Mouse (Mus musculus) hindbrain, embryonic 11.5 days (tissue): ENCODE data around the gene Ccdc169. TPM values are rescaled to one million over a fixed set of nuclear protein-coding genes. Genes with fewer than 3 reads are reported as not detected.

Experiments used
- ATAC-seq: fragments of 200-750 bp; cut with Nextera tagmentation; 2 replicates; pipeline ENCODE4 v1.8.0; 2017; ENCODE audit warnings: mild to moderate bottlenecking, moderate TSS enrichment, moderate library complexity; ENCODE audit not compliant: low FRiP score
- DNase-seq: peaks from one replicate; pipeline ENCODE4 v3.0.0-alpha.2; 2015; ENCODE audit warnings: low spot score
- H3K27ac ChIP-seq: fragments of 300-500 bp; sonication (generic); 2 replicates; pipeline ENCODE4 v1.5.1; 2014; ENCODE audit warnings: mild to moderate bottlenecking, low read depth, low read length
- H3K27me3 ChIP-seq: fragments of 300-500 bp; sonication (generic); 2 replicates; pipeline ENCODE4 v1.6.1; 2014; ENCODE audit warnings: mild to moderate bottlenecking, low read length, moderate library complexity, mixed read lengths; ENCODE audit not compliant: control insufficient read depth, insufficient read depth
- H3K36me3 ChIP-seq: fragments of 300-500 bp; sonication (generic); 2 replicates; pipeline ENCODE4 v1.6.1; 2014; ENCODE audit warnings: mild to moderate bottlenecking, low read length, moderate library complexity, mixed read lengths; ENCODE audit not compliant: control insufficient read depth, insufficient read depth
- H3K4me1 ChIP-seq: fragments of 300-500 bp; sonication (generic); replicated peaks from 2 replicates; pipeline ENCODE4 v1.6.1; 2014; ENCODE audit warnings: low read length, mixed read lengths; ENCODE audit not compliant: control insufficient read depth, insufficient read depth
- H3K4me2 ChIP-seq: fragments of 300-500 bp; sonication (generic); replicated peaks from 2 replicates; pipeline ENCODE4 v1.6.1; 2014; ENCODE audit warnings: mild to moderate bottlenecking, low read depth, low read length
- H3K4me3 ChIP-seq: fragments of 300-500 bp; sonication (generic); 2 replicates; pipeline ENCODE4 v1.5.1; 2014; ENCODE audit warnings: low read depth, low read length
- H3K9ac ChIP-seq: fragments of 300-500 bp; sonication (generic); 2 replicates; pipeline ENCODE4 v1.6.1; 2014; ENCODE audit warnings: low read depth, low read length
- H3K9me3 ChIP-seq: fragments of 300-500 bp; sonication (generic); 2 replicates; pipeline ENCODE4 v1.6.1; 2016; ENCODE audit warnings: low read length; ENCODE audit not compliant: control insufficient read depth
- WGBS: fragments of 180-500 bp; shearing (Covaris S2); extraction: QIAGEN DNeasy Blood & Tissue Kit; methylation state at CpG from one replicate; pipeline ENCODE4 v1.1.7; 2014; 5-methylcytosine and 5-hydroxymethylcytosine counted together
- polyA plus RNA-seq: library from polyadenylated mRNA; unstranded; fragments of >200 nt; fragmentation: Nextera tagmentation; extraction: Ambion mirVana; gene quantifications from 2 replicates; pipeline ENCODE4 v1.2.1, GENCODE M21; 2014

Gene Ccdc169
- polyA plus RNA-seq, 1 experiment from 2014 or later = 0.20 TPM

- H3K27ac ChIP-seq = no peak overlapping the region
- H3K4me2 ChIP-seq = no peak overlapping the region
- H3K9me3 ChIP-seq = no peaks in the 10 kb centered on the region
- 62% methylated on average over 5 of the region's 5 CpGs for WGBS
- DNase-seq = no peak
- H3K4me3 ChIP-seq = no peak overlapping the region
- no peak; the same call in 1 of the 2 replicates for ATAC-seq
- no peaks in the 10 kb centered on the region for H3K27me3 ChIP-seq
- no peaks in the 10 kb centered on the region for H3K4me1 ChIP-seq
- H3K36me3 ChIP-seq = no peaks in the 10 kb centered on the region
- no peak overlapping the region for H3K9ac ChIP-seq
Observed at GRCm38 (mm10) chr3:55157413-55157812, 20.3 kb downstream of the Ccdc169 start.

DNA sequence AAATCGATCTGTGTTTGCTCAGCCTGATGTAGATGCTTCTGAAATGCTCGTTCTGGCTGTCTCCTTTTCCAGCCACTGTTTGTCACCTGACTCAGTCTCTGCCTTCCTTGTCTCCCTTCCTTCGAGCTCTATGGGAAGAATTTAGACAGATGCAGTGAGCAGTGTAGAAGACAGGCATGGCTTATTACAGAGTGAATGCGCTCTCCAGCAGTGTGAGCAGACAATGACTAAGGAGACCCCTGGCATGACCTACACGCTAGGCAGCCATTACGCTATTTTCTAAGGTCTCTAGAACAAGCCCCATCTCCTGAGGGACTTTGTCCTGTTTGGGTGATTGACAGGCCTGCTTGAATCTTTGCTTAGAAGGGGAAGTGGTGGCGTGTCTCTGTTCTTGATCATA, 24.0 kb downstream of the Ccdc169 start:
- Histone ChIP-seq H3K4me3 (no peak overlapping the region), H3K27ac (no peak overlapping the region), H3K27me3 (no peaks in the 10 kb centered on the region), H3K36me3 (no peaks in the 10 kb centered on the region), H3K9ac (no peak overlapping the region), H3K4me1 (no peaks in the 10 kb centered on the region), H3K9me3 (no peaks in the 10 kb centered on the region), H3K4me2 (no peak overlapping the region)
- ATAC-seq = peak; percentile 56; the same call in 1 of the 2 replicates
- WGBS = 46% methylated on average over 7 of the region's 7 CpGs
- DNase-seq = peak; percentile 25

DNA sequence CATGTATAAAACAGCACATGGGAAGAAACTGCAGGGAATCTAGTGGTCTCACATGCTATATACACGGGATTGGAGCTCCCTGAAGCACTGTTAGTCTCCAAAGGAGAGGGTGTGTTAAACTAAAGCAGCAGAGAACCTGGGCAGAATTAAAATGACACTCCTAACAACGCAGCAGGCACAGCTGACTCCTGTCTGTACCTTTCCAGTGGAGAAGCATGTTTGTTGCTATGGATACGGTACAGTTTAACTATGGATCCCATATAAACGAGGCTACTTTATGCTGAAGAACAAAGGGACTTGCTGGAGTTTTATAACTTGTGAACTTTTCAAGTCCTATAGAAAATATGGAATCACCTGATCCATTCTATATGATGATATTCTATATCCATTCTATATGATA, 26.4 kb downstream of the Ccdc169 start:
- no peak overlapping the region for H3K4me2 ChIP-seq
- H3K9ac ChIP-seq = no peak overlapping the region
- no peak overlapping the region for H3K4me3 ChIP-seq
- DNase-seq (no peak), ATAC-seq (no peak)
- WGBS = 78% methylated on average over 4 of the region's 4 CpGs
- no peak overlapping the region for H3K27ac ChIP-seq
- no peaks in the 10 kb centered on the region for H3K36me3 ChIP-seq
- H3K4me1 ChIP-seq = no peaks in the 10 kb centered on the region
- H3K27me3 ChIP-seq = no peaks in the 10 kb centered on the region
- no peaks in the 10 kb centered on the region for H3K9me3 ChIP-seq

GRCm38 (mm10) chr3:55172478-55172877, 35.3 kb downstream of the Ccdc169 start:
- H3K27me3 ChIP-seq = no peaks in the 10 kb centered on the region
- H3K4me3 ChIP-seq = no peak overlapping the region
- H3K36me3 ChIP-seq = no peaks in the 10 kb centered on the region
- no peak overlapping the region for H3K9ac ChIP-seq
- DNase-seq = no peak
- no peak overlapping the region for H3K27ac ChIP-seq
- no peaks in the 10 kb centered on the region for H3K4me1 ChIP-seq
- WGBS = 72% methylated on average over 3 of the region's 3 CpGs
- H3K9me3 ChIP-seq = no peaks in the 10 kb centered on the region
- no peak overlapping the region for H3K4me2 ChIP-seq
- ATAC-seq = no peak

GRCm38 (mm10) chr3:55177271-55177670, 40.1 kb downstream of the Ccdc169 start:
- 53% methylated on average over 6 of the region's 6 CpGs for WGBS
- no peaks in the 10 kb centered on the region for H3K36me3 ChIP-seq
- no peaks in the 10 kb centered on the region for H3K4me1 ChIP-seq
- no peak for ATAC-seq
- H3K9ac ChIP-seq = no peak overlapping the region
- no peaks in the 10 kb centered on the region for H3K9me3 ChIP-seq
- no peak overlapping the region for H3K27ac ChIP-seq
- H3K4me3 ChIP-seq = no peak overlapping the region
- no peak overlapping the region for H3K4me2 ChIP-seq
- H3K27me3 ChIP-seq = no peaks in the 10 kb centered on the region
- no peak for DNase-seq

DNA sequence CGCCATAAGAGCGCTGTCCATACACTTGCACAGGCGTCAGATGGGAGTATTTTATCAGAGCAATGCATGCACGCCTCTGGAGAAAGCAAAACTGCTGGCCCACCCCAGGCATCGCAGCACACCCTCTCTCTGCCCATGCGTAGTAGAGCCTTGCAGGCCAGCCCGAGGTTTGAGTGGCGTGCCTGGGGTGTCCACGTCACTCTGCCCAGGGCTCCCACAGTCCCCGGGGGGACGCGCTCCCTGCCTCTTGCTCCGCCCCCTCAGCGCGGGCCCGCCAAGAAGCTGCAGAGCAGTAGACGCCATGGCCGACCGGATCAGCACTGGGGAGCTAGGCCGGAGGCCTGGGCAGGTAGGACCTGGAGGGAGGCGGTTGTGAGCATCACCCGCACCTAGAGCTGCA, 44.6 kb downstream of the Ccdc169 start, which contains the start of gene Sohlh2:
Gene Sohlh2 (plus strand): TSS at position 263 of the 400 bp plus-strand sequence.
- no peak for ATAC-seq

DNA sequence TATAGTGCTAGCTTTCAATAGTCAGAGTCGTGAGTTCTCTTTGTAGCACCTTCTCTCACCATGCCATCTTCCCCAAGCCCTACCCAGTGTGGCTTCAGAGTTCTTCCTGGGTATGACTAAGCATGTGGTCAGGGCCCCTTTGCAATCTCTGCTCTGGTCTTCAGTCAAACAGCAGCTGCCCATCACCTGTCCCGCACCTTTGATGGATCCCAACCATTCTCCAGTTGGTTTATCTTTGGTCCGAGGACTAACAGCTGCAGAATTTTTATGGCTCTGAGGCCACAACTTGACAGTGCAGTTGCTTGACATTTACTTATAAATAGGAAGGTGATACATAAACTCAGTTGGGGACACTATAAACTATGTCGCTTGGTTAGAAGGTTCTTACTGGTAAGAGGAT, 54.5 kb downstream of the Ccdc169 start:
- no peak overlapping the region for H3K27ac ChIP-seq
- no peak overlapping the region for H3K9ac ChIP-seq
- 91% methylated on average over 4 of the region's 4 CpGs for WGBS
- no peak overlapping the region for H3K4me2 ChIP-seq
- no peaks in the 10 kb centered on the region for H3K27me3 ChIP-seq
- no peaks in the 10 kb centered on the region for H3K36me3 ChIP-seq
- H3K9me3 ChIP-seq = no peaks in the 10 kb centered on the region
- no peak overlapping the region for H3K4me3 ChIP-seq
- H3K4me1 ChIP-seq = no peaks in the 10 kb centered on the region
- DNase-seq (no peak), ATAC-seq (no peak)

More for the DNA sequence above, 44.6 kb downstream of the Ccdc169 start, which contains the start of gene Sohlh2:
- DNase-seq = no peak
- Histone ChIP-seq H3K4me1 (no peaks in the 10 kb centered on the region), H3K4me3 (no peak within 1 kb of the TSS), H3K9ac (no peak within 1 kb of the TSS), H3K27me3 (no peaks in the 10 kb centered on the region), H3K27ac (no peak within 1 kb of the TSS), H3K4me2 (no peak within 1 kb of the TSS), H3K9me3 (no peaks in the 10 kb centered on the region), H3K36me3 (no peaks in the 10 kb centered on the region)
- 91% methylated on average over 22 of the region's 22 CpGs for WGBS

DNA sequence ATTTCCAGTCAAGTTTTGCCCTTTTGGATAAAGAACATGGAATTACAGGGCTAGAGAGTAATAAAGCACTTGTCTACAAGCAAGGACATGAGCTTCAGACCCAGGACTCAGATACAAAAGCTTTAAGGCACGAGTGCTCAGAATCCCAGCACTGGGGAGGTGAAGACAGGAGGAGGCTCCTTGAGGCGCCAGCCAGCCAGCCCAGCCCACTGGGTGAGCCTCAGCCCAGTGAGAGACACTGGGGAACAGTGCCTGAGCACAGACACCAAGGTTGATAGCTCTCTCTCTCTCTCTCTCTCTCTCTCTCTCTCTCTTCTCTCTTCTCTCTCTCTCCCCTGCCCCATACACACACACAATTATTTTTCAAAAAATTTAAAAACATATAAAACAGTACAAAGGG, 56.2 kb downstream of the Ccdc169 start:
- no peaks in the 10 kb centered on the region for H3K36me3 ChIP-seq

GRCm38 (mm10) chr3:55194792-55195191, 57.7 kb downstream of the Ccdc169 start:
- 69% methylated on average over 8 of the region's 8 CpGs for WGBS
- Histone ChIP-seq H3K27me3 (no peaks in the 10 kb centered on the region), H3K9ac (no peak overlapping the region), H3K4me3 (no peak overlapping the region), H3K4me2 (no peak overlapping the region), H3K27ac (no peak overlapping the region), H3K36me3 (no peaks in the 10 kb centered on the region), H3K9me3 (no peaks in the 10 kb centered on the region), H3K4me1 (no peaks in the 10 kb centered on the region)
- ATAC-seq = no peak
- no peak for DNase-seq

More for the DNA sequence above, 56.2 kb downstream of the Ccdc169 start:
- WGBS = 53% methylated on average over 2 of the region's 2 CpGs
- ATAC-seq (no peak), DNase-seq (no peak)
- H3K27me3 ChIP-seq = no peaks in the 10 kb centered on the region
- H3K9ac ChIP-seq = no peak overlapping the region
- H3K27ac ChIP-seq = no peak overlapping the region
- H3K4me3 ChIP-seq = no peak overlapping the region
- H3K9me3 ChIP-seq = no peaks in the 10 kb centered on the region
- no peak overlapping the region for H3K4me2 ChIP-seq
- no peaks in the 10 kb centered on the region for H3K4me1 ChIP-seq
